Mouse (Mus musculus) embryo, embryonic 9.5 days (tissue): ENCODE measurements around the gene Tmem199.

Source experiments
- DNase-seq: peaks from one replicate; pipeline ENCODE4 v3.0.0-alpha.2; 2017; ENCODE audit errors: extremely low spot score

Gene Tmem199

DNA sequence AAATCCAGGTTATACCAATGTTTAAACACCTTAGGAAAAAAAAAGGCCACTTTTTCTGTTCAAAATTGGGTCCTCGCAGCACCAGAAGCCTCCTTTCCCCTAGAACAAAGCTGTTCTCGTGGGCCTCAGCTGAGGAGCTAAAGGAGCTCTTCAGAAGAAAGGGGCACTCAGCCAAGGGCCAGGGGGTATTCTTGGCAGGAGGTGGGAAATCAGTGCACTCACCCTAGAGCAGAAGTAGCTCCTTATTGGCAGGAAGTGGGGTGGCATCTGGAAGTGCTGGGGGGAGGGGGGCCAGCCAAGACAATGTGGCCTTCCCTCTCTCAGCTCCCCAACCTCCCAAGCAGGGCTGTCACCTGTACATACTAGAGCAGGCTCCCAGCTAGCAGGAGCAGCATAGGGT lies 12.9 kb upstream of the Tmem199 start:
- no peak for DNase-seq

DNA sequence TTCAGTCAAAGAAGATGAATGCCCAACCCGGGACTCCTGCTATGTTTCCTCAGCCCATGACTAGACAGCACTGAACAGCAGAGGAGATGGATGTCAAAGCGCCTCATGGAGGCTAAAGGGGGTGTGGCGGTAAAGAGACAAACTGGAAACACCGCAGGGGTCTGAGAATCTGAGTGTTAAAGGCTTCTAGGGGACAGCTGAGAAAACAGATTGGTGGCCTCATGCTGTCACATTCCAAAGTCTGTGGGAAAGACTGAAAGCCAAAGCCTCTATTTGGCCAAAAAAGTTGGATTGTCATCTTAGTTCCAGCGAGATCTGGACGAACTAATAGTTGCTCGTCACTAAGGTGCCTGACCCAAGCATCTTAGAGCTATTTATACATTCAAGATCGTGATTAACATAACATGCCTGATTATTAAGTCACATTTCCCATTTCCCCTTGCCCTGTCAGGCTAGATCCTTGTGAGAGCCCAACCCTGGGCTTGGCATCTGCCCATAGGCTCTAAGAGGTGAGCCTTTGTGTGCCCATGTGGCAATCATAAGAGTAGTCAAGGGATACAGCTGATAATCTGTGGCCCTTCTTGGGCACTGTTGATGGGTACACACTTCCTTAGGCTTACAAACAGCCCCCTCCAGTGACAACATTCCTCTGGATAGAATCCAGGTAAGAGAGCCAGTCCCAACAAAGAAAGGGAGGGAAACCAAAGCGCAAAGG lies 11.4 kb upstream of the Tmem199 start:
- no peak for DNase-seq

DNA sequence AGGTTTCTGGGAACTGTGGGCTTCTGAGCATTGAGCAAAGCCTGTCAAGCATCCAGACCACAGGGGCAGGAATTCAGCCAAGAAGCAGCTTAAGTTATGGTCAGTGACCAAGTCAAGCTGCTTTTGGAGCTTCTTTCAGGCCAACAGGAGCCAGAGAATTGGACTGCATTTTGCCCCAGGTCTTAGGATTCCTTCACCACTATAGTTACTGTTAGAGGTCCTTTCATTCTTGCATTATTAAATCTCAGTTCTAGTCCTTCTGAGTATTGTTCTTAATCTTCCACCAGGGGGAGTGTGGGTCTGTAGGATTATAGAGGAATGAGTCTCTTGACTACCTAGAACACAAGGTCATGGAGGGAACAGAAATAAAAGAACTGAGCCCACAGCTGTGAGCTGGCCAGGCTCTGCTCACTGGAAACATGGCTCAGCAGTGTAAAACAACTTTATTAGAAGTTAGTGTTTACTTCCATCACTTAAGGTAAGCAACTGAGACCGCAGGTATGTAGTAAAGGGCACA lies 10.6 kb upstream of the Tmem199 start:
- no peak for DNase-seq

DNA sequence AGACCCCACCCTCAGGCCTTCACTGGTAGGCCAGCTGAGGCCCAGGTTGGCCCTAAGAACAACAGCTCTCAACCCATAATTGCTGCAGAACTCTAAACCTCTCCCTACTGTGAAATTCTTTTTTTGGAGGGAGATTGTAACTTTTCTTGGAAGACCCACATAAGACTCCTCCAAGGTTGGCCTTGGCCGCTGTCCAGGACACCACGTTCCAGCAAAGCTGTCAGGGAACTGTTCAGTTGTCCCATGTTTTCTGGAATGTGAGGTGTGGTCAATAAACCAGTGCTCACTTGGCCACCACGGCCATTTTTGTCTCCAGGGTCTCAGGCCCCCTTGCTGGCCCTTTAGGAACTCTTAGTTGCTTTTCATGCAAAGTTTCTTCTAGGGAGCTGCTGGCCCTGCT lies 9.9 kb upstream of the Tmem199 start:
- no peak for DNase-seq

DNA sequence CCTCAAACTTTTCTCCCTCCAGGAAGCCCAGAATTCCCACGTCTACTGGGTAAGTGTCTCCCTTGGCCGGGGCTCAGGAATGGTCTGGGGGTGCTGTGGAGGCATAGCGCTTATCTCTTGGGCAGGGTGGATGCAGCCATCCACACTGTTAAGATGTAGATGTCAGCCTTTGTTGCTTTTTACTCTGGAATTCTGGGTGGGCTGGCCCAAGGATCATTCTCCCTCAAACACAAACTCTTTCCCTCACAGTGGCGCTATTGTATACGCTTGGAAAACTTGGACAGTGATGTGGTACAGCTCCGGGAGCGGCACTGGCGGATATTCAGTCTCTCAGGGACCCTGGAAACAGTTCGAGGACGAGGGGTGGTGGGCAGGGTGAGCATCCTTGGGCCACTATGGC lies 7.0 kb upstream of the Tmem199 start:
- no peak for DNase-seq

DNA sequence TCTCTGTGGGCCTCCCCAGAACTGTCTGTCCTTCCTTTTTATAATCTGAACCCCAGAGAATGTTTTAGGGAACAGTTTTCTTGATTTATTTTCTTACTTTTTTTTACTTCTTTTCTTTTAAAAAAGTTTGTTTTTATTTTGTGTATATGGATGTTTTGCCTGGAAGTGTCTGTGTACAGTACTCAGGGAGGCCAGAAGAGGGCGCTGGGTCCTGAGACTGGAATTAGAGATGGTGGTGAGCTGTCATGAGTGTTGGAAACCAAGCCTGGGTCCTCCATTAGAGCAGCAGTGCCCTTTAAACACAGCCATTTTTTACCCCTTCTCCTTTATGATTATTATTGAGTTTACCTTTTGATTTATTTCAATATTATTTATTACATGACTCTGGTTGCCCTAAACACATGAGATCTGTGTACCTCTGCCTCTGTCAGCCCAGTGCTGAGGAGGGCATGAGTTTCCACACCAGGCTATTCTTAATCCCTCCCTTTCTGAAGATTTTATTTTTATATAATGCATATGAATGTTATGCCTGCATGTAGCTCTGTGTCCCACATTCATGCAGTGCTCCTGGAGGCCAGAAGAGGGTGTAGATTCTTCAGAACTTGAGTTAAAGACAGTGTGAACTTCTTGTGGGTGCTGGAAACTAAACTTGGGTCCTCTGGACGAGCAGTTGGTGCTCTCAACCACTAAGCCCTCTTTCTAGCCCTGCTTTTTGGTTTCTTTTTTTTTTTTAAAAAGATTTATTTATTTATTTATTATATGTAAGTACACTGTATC lies 3.8 kb upstream of the Tmem199 start:
- no peak for DNase-seq

DNA sequence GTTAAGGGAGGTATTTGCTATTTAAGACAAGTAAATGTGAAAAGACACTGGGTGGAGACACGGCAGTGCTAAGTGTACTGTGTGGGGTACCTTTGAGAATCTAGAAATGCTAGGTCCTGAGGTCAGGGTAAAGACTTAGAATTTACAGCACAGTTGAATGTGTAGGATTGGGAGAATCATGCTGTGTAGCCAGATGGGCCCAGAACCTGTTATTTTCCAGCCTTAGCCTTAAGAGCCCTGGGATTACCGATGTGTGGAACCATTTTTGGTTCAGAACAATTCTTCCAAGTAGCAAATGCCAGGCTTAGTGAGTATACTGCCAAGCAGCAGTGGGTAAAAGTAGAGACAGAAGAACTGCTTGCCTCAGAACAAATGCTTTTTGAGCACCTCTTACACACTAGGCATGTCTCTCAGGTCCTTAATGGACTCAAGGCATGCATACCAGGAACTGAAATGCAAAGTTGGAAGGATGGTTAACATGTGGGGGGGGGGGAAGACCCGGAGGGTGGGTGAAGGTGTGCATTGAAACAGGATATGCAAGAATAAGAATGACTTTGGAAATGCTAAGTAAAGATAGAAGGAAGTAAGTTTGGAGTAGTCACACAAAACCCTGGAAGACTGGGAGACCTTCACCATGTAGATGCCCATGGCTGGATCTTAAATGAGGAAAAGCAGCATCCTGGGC lies 1.3 kb upstream of the Tmem199 start:
- DNase-seq, result no peak

DNA sequence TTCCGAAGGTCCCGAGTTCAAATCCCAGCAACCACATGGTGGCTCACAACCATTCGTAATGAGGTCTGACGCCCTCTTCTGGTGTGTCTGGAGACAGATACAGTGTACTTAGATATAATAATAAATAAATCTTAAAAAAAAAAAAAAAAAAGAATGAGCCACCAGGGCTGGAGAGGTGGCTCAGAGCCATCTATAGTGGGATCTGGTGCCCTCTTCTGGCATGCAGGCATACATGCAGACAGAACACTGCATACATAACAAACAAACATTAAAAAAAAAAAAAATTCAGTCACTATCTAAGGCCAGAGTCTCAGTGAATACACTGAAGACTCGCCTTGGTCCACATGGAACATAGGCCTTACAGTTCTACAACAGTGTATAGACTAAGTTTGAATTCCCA lies 2.8 kb downstream of the Tmem199 start:
- DNase-seq, result no peak

DNA sequence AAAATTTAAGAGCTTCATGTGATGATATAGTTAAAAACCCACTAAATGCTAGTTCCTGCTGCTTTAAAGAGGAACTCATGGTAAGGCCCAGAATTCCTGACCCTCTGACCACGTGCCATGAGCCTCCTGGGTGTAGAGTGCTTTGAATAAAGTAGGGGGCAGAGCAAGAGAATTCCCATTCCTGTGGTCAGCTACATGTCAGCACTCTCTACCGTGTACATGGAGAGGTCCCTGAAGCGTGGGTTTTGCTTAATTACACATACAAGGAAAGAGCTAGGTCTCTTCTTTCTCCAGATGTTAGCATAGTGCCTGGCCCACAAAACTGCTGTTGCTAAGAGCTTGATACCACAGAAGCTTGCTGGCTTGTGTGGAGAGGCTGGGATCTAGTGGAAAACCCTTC lies 6.5 kb downstream of the Tmem199 start:
- DNase-seq, result no peak

DNA sequence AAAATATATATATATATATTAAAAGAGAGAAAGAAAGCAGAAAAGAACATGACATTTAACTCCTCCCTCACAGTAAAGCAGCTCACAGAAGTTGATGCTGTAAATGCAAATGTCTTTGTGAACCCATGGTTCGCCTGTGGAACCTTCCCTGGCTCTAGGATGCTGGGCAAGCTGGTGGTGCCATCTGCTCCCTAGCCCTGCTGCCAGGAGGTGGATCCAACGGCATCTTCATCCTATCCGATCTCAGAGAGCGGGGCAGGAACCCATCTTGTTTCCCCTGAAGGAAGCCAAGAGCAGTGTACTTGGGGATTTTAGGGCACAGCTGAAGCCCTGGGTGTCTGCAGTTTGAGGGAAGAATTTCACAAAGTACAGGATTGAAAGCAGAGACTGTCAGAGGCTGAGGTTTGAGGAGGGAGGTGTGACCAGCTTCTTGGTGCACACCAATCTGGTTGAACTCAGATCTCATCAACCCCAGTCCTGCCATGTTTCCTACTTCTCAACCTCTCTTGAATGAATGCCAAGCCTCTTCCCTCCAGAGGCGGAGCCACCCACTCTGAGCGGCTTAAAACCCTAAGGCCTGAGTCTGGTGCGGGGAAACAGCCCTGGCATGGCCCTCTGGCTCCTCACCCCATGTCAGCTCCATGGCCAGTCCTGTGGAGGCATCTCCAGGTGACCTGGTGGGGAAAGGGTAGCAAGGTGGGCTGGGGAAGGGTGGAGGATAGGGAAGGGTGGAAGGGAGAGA lies 8.9 kb downstream of the Tmem199 start, which contains the start of gene Sebox:
Sebox (plus strand) TSS at position 539 of the 742 bp plus-strand sequence.
- no peak for DNase-seq

DNA sequence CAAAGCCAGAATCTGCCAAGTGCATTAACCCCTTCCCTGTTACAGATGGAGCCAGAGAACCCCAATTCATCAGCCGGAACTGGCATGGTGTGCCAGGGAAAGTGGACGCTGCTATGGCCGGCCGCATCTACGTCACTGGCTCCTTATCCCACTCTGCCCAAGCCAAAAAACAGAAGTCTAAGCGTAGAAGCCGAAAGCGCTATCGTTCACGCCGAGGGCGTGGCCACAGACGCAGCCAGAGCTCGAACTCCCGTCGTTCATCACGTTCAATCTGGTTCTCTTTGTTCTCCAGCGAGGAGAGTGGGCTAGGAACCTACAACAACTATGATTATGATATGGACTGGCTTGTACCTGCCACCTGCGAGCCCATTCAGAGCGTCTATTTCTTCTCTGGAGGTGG lies 10.4 kb downstream of the Tmem199 start:
- DNase-seq, result no peak

DNA sequence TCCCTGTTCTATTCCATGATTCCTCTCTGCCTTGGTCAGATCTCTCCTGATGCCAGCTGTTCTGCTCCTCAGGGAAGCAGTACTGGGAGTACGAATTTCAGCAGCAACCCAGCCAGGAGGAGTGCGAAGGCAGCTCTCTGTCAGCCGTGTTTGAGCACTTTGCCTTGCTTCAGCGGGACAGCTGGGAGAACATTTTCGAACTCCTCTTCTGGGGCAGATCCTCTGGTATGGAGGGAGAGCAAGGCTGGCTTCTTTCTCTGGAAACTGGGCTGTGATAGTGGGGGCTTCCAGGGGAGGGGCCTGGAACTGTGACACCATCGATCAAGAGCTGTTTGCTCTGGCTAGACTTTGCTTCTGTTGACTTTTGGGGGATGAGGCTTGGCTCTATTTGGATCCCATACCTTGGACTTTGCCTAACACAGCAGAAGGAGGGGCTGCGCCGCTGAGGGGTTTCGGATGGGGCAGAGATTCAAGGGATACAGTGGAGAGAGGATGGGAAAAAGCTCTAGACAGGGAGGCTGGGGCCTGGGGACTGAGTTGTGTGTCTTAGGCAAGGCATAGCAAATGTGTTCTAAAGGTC lies 11.3 kb downstream of the Tmem199 start:
- no peak for DNase-seq

DNA sequence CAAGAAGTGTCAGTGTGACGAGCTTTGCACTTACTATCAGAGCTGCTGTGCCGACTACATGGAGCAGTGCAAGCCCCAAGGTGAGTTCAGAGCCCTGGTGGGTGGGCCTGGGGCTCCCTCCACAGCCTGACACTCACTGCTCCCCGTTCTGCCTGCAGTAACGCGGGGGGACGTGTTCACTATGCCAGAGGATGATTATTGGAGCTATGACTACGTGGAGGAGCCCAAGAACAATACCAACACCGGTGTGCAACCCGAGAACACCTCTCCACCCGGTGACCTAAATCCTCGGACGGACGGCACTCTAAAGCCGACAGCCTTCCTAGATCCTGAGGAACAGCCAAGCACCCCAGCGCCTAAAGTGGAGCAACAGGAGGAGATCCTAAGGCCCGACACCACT lies 12.4 kb downstream of the Tmem199 start:
- no peak for DNase-seq

DNA sequence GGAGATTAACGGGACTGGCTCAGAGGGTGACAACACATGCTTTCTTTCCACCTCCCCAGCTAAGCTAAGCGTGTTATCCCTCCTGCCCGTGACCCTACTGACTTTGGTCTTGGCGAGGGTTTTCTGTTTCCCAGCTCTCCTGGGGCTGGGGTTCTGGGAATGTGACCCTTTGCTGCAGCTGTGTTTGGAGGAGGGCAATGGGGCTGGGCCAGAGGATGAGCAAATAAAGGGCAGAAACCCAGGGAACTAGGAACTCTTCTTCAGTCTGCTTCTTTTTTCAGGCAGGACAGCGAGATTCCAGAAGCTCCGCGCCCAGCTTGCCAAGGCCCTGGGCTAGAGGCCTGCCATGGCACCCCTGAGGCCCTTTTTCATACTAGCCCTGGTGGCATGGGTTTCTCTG lies 13.0 kb downstream of the Tmem199 start, which contains the start of gene Vtn:
Vtn (plus strand) TSS at position 88 of the 400 bp plus-strand sequence.
- no peak for DNase-seq

DNA sequence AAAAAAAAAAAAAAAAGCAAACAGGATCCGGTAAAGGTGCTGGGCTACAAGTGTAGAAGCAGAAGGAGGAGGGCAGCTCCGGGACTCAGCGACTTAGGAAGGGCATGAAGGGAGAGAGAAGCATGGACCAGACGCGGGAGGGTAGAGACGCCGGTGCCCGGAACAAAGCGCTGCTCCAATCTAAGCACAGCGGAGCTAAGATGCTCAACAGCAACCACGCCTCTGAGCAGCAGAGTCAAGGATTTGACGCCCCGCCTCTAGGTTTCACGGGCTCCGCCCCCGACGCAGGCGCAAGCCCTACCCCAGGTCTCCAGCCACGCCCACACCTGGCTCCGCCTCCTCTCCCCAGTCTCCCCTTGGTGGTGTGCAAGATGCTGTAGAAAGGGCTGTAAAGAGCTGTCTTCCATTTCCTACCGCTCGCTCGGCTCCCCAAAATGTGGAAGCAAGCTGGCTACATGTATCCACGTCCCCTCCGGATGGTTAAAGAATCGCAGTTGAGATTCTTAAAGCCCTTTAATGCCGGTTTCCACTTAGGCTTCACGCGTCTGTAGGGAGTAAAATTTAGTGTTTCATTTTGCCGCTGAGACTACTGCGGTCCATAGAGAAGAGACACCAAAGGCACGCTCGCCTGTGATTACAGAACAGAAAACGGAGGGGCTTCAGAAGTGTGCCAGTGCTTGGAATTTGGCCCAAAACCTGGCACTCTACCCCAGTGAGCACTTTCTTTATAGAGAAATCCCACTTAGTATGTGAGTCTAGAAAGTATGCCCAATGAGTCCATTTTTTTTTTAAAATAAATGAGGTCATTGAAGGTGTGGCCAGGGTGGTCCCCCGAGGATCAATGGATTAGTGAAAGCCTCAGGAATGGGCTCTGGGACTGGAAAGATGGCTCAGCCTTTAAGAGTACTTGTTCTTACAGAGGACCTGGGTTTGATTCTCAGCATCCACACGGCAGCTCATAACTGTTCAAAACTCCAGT lies 14.1 kb downstream of the Tmem199 start, which contains the start of gene Sarm1:
Sarm1 (minus strand) TSS at position 211 of the 979 bp plus-strand sequence.
- peak; percentile 97 for DNase-seq

DNA sequence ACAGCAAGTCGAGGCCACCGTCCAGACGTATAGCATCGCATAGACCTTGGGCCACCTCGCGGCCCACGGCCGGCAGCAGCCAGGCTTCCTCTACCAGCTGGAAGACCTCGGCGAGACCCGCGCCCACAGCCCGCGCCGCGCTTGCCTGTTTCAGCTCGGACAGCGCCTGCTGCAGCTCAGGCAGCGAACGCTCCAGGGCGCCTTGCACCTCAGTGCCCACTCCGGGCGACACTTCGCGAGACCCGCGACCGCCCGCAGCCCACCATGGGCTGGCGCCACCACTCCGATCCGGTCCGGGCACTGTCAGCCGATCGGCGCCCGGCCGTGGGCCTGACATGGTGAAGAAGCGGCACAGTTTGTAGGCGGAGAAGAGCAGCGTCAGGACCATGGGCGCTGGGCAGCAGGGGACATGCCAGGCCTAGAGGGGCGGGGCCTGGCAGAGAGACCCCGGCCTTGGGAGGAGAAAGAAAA lies 14.9 kb downstream of the Tmem199 start:
- DNase-seq, result no peak

DNA sequence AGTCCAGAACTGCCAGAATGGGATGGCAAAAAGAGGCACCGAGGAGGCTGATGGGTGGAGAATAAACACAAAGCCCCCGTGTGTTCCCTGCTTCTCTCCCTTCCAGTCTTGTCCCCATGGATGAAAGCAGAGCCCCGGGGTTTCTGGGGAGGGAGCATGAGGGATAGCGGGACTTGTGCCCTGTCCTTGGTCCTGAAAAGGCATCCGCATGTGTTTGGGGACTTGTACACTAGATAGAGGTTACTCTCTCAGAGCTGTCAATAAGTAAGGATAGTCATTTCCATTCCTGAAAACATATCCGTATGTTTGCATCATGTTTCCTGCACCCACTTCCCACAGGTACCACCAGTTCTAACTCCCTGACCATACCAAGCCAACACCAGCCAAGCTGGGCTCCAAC lies 16.1 kb downstream of the Tmem199 start:
- DNase-seq, result peak; percentile 64

DNA sequence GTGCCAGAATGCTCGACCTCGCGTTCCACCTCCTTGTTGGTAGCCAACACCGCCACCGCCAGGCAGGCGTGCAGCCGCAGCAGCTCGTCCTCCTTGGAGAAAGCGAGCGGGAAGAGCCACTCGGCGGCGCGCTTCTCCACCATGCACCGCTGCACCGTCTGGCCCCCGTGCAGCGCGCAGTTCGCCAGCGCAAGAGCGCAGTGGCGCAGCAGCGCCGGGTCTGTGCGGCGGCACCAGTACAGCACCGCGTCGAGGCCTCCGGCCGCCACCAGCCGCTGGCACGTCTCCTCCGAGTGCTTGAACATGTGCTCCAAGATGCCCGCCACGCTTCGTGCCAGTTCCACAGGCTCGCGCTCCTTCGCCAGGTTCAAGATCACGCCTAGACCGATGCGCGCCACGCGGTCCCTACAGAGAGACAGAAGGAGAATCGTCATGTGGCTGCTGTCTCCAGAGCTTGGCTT lies 21.2 kb downstream of the Tmem199 start:
- peak; percentile 70 for DNase-seq

DNA sequence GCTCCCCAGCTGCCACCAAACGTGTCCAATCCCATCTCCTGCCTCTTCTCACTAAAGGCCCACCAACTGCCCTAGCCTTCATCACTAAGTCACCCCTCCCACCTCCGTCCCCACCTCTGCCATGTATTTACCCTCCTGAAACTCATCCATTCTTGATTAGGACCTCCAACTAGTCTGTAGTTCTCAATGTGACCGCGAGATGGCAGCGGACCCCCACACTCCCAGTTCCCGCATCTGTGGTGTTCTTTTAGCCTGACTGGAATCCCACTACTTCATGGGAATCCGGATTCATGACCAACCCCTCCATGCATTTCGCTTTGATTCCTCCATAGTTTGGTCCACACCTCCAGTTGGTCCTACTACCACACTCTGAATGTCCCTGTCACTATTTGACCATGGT lies 23.8 kb downstream of the Tmem199 start:
- DNase-seq, result peak; percentile 83

DNA sequence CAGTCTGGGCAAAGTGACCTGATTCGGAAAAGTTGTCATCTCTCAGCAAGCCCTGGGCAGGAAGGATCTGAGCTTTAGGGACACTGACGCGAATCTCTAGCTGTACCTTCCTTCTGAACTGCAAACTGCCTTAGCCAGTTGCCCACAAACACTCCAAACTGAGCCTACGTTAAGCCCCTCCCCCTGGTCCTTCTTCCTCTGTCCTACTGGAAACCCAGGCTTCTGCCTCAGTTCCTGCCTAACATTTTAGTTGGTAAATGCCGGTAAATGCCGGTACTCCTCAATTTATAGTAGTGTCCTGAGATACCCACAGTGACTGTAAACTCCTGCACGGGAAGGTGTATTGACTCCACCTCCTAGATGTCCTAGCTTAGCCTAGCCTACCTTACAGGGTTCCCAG lies 28.3 kb downstream of the Tmem199 start:
- no peak for DNase-seq
